Mouse (Mus musculus) embryo, embryonic 11.5 days (tissue): Measurements from ENCODE around the gene 1700016D06Rik.

Experiments
- DNase-seq: peaks from one replicate; pipeline ENCODE4 v3.0.0-alpha.2; 2012; ENCODE audit warnings: low read depth, low spot score

1700016D06Rik gene

GRCm38 (mm10) chr8:11701033-11701362 is at the start of gene 1700016D06Rik:
Gene 1700016D06Rik (minus strand): TSS chr8:11701063.
- DNase-seq: no peak

GRCm38 (mm10) chr8:11749472-11749871 is 48.6 kb upstream of the 1700016D06Rik start:
- DNase-seq: no peak

DNA sequence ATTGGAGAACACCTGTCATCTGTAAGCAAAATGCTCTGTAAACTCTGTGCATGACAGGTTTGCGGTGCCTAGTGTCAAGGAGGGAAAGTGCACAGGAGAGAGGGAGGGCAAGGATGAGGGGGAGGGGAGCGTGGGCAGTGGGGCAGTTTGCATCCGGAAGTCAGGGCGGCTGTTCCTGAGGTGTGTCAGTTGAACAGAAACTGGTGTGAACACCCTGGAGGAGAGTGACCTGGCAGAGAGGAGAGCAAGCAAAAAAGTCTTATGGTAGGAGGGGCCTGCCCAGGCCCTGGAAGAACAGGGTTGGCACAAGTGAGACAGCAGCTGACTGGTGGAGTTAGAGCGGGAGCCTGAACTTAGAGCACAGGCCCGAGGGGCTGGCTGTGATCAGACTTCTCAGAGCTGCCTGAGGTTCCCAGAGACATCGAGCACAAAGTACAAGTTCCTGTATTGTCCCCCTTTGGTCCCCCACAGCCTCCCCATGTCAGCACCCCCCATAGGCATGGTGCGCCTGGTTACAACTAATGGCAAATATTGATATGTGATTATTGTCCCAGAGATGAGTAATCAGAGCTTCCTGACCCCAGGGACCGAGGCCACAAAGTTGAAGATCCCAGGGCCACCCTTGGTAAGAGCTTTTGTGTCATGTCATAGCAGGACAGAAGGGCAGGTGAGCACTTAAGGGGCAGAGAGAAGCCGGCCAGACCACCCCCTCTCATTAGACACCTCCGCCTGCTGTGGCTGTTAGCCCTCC is 46.2 kb upstream of the 1700016D06Rik start:
- no peak for DNase-seq

- DNase-seq: no peak
Observed at GRCm38 (mm10) chr8:11743580-11743979, 42.7 kb upstream of the 1700016D06Rik start.

- no peak for DNase-seq
Observed at GRCm38 (mm10) chr8:11740857-11741256, 40.0 kb upstream of the 1700016D06Rik start.

- DNase-seq: no peak
Observed at GRCm38 (mm10) chr8:11739082-11739481, 38.2 kb upstream of the 1700016D06Rik start.

DNA sequence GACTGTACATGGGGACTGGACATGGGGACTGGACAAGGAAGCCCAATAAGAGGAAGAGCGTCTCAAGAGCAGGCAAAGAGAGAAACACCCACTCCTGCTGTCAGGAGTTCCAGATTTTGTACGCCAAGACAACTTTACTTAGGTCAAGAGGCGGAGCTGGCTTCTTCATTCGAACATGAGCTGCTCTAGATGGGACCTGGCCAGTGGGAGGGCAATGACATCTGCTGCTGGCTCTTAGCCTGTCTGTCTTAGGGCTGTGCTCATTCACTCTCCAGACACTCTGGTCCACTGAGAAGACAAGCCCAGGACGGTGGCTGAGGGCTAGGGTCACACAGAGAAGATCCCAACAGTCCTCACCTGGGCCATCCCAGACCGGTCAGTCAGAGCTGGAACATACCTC is 36.2 kb upstream of the 1700016D06Rik start:
- DNase-seq: no peak

- no peak for DNase-seq
Observed at GRCm38 (mm10) chr8:11735672-11736235, 34.9 kb upstream of the 1700016D06Rik start.

DNA sequence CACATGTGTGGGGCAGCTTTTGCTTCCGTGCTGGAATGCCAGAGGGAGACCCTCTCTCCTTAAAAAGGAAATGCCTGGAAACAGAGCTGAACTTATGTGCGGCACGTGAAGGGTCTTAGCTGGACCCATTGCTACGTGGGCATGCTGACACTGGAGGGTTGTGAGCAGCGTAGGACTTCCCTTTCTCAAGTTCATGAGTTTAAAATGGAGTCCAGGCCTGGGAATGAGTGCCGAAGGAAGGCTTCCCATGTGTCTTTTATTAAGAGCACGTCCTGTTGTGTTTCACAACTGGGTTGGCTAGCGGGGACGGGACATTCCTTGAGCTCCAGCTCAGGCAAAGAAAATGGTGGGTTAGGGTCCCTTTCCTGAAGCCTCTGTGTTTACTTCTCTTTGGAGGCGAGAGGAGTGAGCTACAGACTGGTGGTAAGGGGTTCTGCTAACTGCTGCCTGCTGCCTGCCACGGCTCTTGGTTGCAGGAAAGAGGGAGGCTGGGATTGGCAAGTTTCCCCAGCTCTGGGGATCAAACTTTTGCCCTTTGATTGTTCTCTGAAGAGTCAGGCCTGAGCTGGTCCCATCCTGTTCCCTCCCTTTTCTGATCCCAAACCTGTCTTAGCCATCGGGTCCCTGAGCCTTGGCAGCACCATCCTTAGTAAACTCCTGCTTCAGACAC is 29.5 kb upstream of the 1700016D06Rik start:
- DNase-seq: peak; percentile 30

- peak; percentile 27 for DNase-seq
Observed at GRCm38 (mm10) chr8:11728482-11729295, 27.8 kb upstream of the 1700016D06Rik start.

DNA sequence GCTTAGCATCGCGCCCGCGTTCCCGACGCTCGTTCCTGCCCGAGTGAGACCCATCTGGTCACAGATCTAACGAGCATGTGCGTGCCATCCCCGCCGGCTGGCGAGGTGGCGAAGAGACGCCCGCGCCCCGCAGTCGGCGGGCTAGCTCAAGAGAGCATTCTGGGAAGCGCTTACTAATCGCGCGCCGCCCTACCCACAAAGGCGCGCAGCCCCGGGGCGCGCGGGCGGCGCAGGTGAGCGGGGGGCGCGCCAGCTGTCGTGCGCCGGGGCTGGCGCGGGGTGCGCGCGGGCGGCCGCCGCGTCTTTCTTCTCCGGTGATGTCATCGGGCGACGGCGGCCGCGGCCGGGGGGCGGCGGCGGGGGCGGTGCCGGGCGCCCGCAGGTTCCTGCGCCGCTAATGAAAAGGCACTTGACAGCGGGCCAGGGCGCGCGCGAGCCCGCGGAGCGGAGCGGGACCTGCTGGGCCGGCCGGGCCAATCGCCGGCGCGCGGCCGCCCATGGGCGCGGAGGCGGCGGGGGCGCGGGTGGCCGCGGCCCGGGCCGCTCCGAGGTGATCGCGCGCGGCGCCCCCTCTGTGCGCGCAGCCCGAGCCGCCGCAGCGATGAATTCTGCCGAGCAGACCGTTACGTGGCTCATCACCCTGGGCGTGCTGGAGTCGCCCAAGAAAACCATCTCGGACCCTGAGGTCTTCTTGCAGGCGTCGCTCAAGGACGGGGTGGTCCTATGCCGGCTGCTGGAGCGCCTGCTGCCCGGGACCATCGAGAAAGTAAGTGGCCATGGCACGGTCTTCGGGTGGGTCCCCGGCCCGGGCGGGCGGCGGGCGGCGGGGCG is 27.0 kb upstream of the 1700016D06Rik start, which contains the start of gene Arhgef7:
Gene Arhgef7 (plus strand): TSS at position 71 of the 831 bp plus-strand sequence.
- DNase-seq: peak; percentile 56

GRCm38 (mm10) chr8:11727273-11727650 is 26.4 kb upstream of the 1700016D06Rik start:
- no peak for DNase-seq

DNA sequence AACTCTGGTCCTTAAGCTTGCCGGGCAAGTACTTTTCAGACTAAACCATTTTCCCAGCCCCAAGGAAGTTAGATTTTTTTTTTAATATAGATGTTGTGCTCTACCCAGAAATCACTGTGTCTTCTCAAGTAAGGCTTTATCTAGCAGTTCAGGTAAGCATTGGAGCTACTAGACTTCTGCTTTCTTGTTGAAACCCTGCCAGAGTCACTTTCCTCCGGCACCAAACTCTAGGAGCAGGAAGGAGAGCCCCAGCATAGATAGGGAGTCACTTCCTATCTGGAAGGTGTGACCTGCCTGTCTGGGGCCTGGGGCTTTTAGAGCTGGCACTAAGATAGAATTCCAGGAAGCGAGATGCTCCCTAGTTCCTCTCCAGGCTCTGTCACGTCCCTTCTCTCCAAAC is 16.3 kb upstream of the 1700016D06Rik start:
- DNase-seq: no peak

DNA sequence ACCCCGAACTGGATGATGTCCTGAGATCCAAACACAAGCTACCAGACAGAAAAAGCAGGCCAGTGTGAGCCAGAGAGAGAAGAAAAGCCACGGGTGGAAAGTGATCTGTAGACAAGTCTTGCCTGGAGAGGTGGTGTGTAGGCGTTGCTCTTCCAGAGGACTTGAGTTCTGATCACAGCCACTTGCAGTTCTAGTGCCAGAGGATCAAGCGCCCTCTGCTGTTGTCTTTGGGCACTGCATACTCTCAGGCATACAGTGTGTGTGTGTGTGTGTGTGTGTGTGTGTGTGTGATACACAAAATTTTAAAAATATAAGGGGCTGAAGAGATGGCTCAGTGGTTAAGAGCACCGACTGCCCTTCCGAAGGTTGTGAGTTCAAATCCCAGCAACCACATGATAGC is 11.4 kb upstream of the 1700016D06Rik start:
- no peak for DNase-seq

DNA sequence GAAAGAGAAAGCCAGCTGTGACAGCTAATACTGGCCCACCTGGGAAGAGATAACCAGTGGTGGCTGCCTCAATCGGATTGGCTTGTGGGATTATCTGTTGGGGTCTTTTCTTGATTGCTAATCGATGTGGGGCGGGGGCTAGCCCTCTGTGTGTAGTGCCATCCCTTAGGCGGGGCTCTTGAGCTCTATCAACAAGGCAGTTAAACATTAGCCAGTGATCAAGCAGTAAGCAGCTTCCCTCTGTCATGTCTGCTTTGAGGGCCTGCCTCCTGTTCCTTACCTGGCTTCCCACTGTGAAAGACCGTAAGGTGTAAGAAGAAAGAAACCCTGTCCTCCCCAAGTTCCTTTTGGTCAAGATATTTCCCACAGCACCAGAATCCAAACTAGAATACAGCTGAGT is 9.6 kb upstream of the 1700016D06Rik start:
- DNase-seq: no peak

DNA sequence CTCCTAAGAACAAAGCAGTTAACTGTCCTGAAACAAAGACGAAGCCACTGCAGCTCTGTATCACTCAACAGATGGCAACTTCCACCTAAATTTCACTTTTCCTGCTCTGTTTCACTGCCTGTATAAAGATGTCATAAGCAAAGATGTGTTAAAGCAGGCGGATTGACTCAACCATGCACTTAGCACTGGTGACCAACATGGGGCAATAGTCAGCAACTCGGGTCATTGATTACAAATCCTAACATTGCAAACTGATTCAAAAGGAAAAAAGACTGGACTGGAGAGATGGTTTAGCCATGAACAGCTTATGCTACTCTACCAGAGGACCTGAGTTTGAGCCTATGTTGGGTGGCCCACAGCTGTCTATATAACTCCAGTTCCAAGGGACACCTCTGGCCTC is 8.7 kb upstream of the 1700016D06Rik start:
- DNase-seq: no peak

DNA sequence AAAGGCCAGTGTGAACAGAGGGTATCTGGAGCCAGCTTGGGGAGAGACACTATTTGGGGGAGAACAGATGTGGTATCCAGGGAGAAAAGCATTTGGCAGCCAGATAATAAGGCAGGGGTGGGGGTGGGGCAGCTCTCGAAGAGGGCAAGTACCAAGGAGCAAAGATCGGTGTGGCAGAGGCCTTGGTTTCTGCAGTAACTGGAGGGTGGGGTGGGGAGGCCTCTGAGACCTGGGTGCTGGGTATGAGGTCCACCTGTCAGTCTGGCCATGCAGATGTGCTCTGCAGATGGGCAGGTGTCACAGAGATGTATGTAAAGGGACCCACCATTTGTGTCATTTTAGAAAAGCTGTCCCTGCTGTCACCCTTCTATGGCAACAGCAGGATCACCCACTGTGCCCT is 8.0 kb upstream of the 1700016D06Rik start:
- no peak for DNase-seq

- no peak for DNase-seq
Observed at GRCm38 (mm10) chr8:11707701-11708100, 6.8 kb upstream of the 1700016D06Rik start.

GRCm38 (mm10) chr8:11705818-11706217 is 5.0 kb upstream of the 1700016D06Rik start:
- no peak for DNase-seq

GRCm38 (mm10) chr8:11704716-11705420 is 4.0 kb upstream of the 1700016D06Rik start:
- no peak for DNase-seq

DNA sequence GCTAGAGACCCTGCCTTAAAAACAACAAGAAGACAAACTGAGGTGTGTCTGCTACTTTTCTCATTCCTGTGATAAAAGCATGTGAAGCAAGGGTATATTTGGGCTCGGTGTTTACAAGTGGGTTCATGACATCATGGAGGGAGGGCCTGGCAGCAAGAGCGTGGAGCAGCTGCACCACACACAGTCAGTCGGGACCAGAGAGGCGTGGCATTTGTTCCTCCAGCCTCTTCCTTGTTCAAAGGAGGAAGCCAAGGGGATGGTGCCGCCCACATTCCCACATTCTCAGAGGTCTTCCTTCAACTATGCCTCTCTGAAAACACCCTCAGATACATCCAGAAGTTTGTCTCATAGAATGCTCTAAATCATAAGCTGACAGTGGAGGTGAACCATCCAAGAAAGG is 2.9 kb upstream of the 1700016D06Rik start:
- DNase-seq: no peak
